Mouse (Mus musculus): ENCODE measurements around the gene Lrrc27.

Gene Lrrc27

GRCm38 (mm10) chr7:139212754-139213745 is at the start of gene Lrrc27, which contains the start of gene Stk32c:
Lrrc27 (plus strand) TSS chr7:139212988.
Stk32c (minus strand) TSS chr7:139213307.
- DNase-seq (ENCODE audit: low spot score in 2 of 2), result peak; percentile 99

- peak; percentile 80 to 87 for DNase-seq (ENCODE audit: low spot score in 2 of 2)
These were observed 48.4 kb upstream of the Lrrc27 start for GRCm38 (mm10) chr7:139164410-139164809.

GRCm38 (mm10) chr7:139169143-139169542 is 43.6 kb upstream of the Lrrc27 start:
- no peak for DNase-seq (ENCODE audit: low spot score in 2 of 2)

GRCm38 (mm10) chr7:139179299-139179698 is 33.5 kb upstream of the Lrrc27 start:
- peak; percentile 61 to 64 for DNase-seq (ENCODE audit: low spot score in 2 of 2)

- no peak for DNase-seq (ENCODE audit: low spot score in 2 of 2)
These were observed 32.7 kb upstream of the Lrrc27 start for GRCm38 (mm10) chr7:139180058-139180457.

- DNase-seq (ENCODE audit: low spot score in 2 of 2), result peak in 1 of 2 experiments; percentile 62
These were observed 28.4 kb upstream of the Lrrc27 start for GRCm38 (mm10) chr7:139184396-139184795.

GRCm38 (mm10) chr7:139184846-139185245 is 27.9 kb upstream of the Lrrc27 start:
- DNase-seq (ENCODE audit: low spot score in 2 of 2), result no peak

- DNase-seq (ENCODE audit: low spot score in 2 of 2), result no peak
These were observed 26.8 kb upstream of the Lrrc27 start for GRCm38 (mm10) chr7:139185971-139186370.

- DNase-seq (ENCODE audit: low spot score in 2 of 2), result peak in 1 of 2 experiments; percentile 60
These were observed 26.4 kb upstream of the Lrrc27 start for GRCm38 (mm10) chr7:139186436-139186835.

- DNase-seq (ENCODE audit: low spot score in 2 of 2), result no peak
These were observed 25.5 kb upstream of the Lrrc27 start for GRCm38 (mm10) chr7:139187277-139187676.

- DNase-seq (ENCODE audit: low spot score in 2 of 2), result peak; percentile 73
These were observed 24.8 kb upstream of the Lrrc27 start for GRCm38 (mm10) chr7:139187771-139188633.

- no peak for DNase-seq (ENCODE audit: low spot score in 2 of 2)
These were observed 24.1 kb upstream of the Lrrc27 start for GRCm38 (mm10) chr7:139188634-139189207.

GRCm38 (mm10) chr7:139190616-139191015 is 22.2 kb upstream of the Lrrc27 start:
- DNase-seq (ENCODE audit: low spot score in 2 of 2), result no peak

GRCm38 (mm10) chr7:139191619-139192018 is 21.2 kb upstream of the Lrrc27 start:
- DNase-seq (ENCODE audit: low spot score in 2 of 2), result no peak

- no peak for DNase-seq (ENCODE audit: low spot score in 2 of 2)
These were observed 15.8 kb upstream of the Lrrc27 start for GRCm38 (mm10) chr7:139197022-139197421.

GRCm38 (mm10) chr7:139200108-139200507 is 12.7 kb upstream of the Lrrc27 start:
- DNase-seq (ENCODE audit: low spot score in 2 of 2), result peak; percentile 76 to 83

- no peak for DNase-seq (ENCODE audit: low spot score in 2 of 2)
These were observed 11.6 kb upstream of the Lrrc27 start for GRCm38 (mm10) chr7:139201209-139201608.

GRCm38 (mm10) chr7:139208023-139208772 is 4.6 kb upstream of the Lrrc27 start:
- no peak for DNase-seq (ENCODE audit: low spot score in 2 of 2)

- no peak for DNase-seq (ENCODE audit: low spot score in 2 of 2)
These were observed 4.1 kb upstream of the Lrrc27 start for GRCm38 (mm10) chr7:139208773-139209095.

GRCm38 (mm10) chr7:139211761-139212160 is 1.0 kb upstream of the Lrrc27 start:
- no peak for DNase-seq (ENCODE audit: low spot score in 2 of 2)

- no peak for DNase-seq (ENCODE audit: low spot score in 2 of 2)
These were observed 963 bp downstream of the Lrrc27 start for GRCm38 (mm10) chr7:139213751-139214150.

All from right cerebral cortex, adult 2 months (tissue).